Mouse (Mus musculus) liver, embryonic 13.5 days (tissue): ENCODE results near the gene Ugt1a2. TPM values are rescaled to one million over a fixed set of nuclear protein-coding genes. Genes with fewer than 3 reads are reported as not detected.

ENCODE experiments used
- ATAC-seq: fragments of 200-750 bp; cut with Nextera tagmentation; 2 replicates; pipeline ENCODE4 v1.8.0; 2017; ENCODE audit warnings: low read depth, mild to moderate bottlenecking, moderate number of reproducible peaks, moderate library complexity
- DNase-seq: peaks from one replicate; pipeline ENCODE4 v3.0.0; 2022
- H3K27ac ChIP-seq: fragments of 300-500 bp; sonication (generic); 2 replicates; pipeline ENCODE4 v1.5.1; 2015; ENCODE audit warnings: moderate library complexity, mild to moderate bottlenecking, inconsistent platforms
- H3K27me3 ChIP-seq: fragments of 300-500 bp; sonication (generic); 2 replicates; pipeline ENCODE4 v1.6.1; 2015; ENCODE audit warnings: mild to moderate bottlenecking, inconsistent platforms
- H3K36me3 ChIP-seq: fragments of 300-500 bp; sonication (generic); 2 replicates; pipeline ENCODE4 v1.6.1; 2015; ENCODE audit warnings: mild to moderate bottlenecking, inconsistent platforms
- H3K4me1 ChIP-seq: fragments of 300-500 bp; sonication (generic); replicated peaks from 2 replicates; pipeline ENCODE4 v1.6.1; 2015; ENCODE audit warnings: inconsistent platforms
- H3K4me2 ChIP-seq: fragments of 300-500 bp; sonication (generic); 2 replicates; pipeline ENCODE4 v1.6.1; 2015; ENCODE audit warnings: inconsistent platforms, mild to moderate bottlenecking, moderate library complexity
- H3K4me3 ChIP-seq: fragments of 300-500 bp; sonication (generic); replicated peaks from 2 replicates; pipeline ENCODE4 v1.5.1; 2015; ENCODE audit warnings: mild to moderate bottlenecking, inconsistent platforms
- H3K9ac ChIP-seq: fragments of 300-500 bp; sonication (generic); 2 replicates; pipeline ENCODE4 v1.6.1; 2015; ENCODE audit warnings: mild to moderate bottlenecking, inconsistent platforms
- H3K9me3 ChIP-seq: fragments of 300-500 bp; sonication (generic); replicated peaks from 2 replicates; pipeline ENCODE4 v1.6.1; 2016; ENCODE audit warnings: inconsistent platforms
- WGBS: fragments of 180-500 bp; shearing (Covaris S2); methylation state at CpG from one replicate; pipeline ENCODE4 v1.1.7; 2015; ENCODE audit not compliant: insufficient replicate concordance; 5-methylcytosine and 5-hydroxymethylcytosine counted together
- polyA plus RNA-seq: library from polyadenylated mRNA; unstranded; fragments of >200 nt; fragmentation: Nextera tagmentation; extraction: Ambion mirVana; gene quantifications from 2 replicates; pipeline ENCODE4 v1.2.1, GENCODE M21; 2015

The Ugt1a2 gene
- polyA plus RNA-seq, 1 experiment from 2014 or later: not detected

DNA sequence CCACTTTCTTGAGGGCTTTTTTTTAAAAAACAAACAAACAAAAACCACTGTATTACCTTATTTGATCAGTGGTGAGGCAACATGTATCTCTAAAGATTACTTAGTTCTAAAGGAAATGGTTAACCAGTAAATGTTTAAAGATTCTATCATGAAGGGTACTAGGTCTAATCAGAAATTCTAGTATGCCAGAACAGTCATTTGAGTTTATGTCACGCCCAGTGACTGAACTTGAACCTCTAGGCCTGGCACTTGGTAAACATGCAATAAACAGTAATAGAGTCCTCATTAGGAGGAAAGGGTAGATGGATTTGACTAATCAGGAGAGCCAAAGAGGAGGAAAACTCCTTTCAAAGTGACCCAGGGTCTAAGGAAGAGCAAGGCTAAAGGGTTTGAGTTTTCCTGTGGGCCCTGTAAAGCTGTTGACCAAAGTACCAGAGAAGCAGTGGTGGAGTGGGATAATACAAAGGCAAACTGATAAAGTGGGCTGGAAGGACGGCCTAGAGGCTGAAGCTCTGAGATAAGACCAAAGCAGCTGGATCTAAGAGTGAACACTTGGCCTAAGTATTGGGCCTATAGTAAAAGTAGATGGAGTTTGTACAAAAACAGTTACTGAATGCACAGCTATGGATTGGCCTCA lies 6.6 kb downstream of the Ugt1a2 start:
- Histone ChIP-seq H3K27ac (peak overlapping the region; percentile 95), H3K9me3 (peaks cover 7% of the 10 kb centered on the region), H3K4me1 (peaks cover 47% of the 10 kb centered on the region), H3K9ac (peak overlapping the region; percentile 57; the same call in 1 of the 2 replicates), H3K4me3 (no peak overlapping the region), H3K4me2 (peak overlapping the region; percentile 51), H3K36me3 (0 out of 2 replicates have a peak, but pooled peaks cover 3% of the 10 kb centered on the region), H3K27me3 (0 out of 2 replicates have a peak, but pooled peaks cover 2% of the 10 kb centered on the region)
- DNase-seq: peak; percentile 76
- WGBS: 18% methylated on average over 2 of the region's 2 CpGs
- peak; percentile 90 for ATAC-seq

GRCm38 (mm10) chr1:88211812-88212211 lies 11.4 kb downstream of the Ugt1a2 start, which contains the start of gene Ugt1a1:
Gene Ugt1a1, plus strand, starts transcription at chr1:88211959.
- H3K9me3 ChIP-seq: peaks cover 43% of the 10 kb centered on the region
- H3K4me3 ChIP-seq: no peak within 1 kb of the TSS
- DNase-seq (no peak), ATAC-seq (no peak)
- H3K27ac ChIP-seq: no peak within 1 kb of the TSS
- peaks cover 20% of the 10 kb centered on the region for H3K4me1 ChIP-seq
- WGBS: 56% methylated on average over 8 of the region's 8 CpGs
- no peaks in the 10 kb centered on the region for H3K27me3 ChIP-seq
- no peaks in the 10 kb centered on the region for H3K36me3 ChIP-seq
- H3K4me2 ChIP-seq: no peak within 1 kb of the TSS
- no peak within 1 kb of the TSS for H3K9ac ChIP-seq

GRCm38 (mm10) chr1:88212341-88213045 lies 12.1 kb downstream of the Ugt1a2 start:
- ATAC-seq: no peak
- H3K9me3 ChIP-seq: peaks cover 50% of the 10 kb centered on the region
- WGBS: 48% methylated on average over 8 of the region's 8 CpGs
- peaks cover 14% of the 10 kb centered on the region for H3K4me1 ChIP-seq
- no peak for DNase-seq
- H3K4me2 ChIP-seq: no peak overlapping the region
- H3K27ac ChIP-seq: no peak overlapping the region
- H3K9ac ChIP-seq: no peak overlapping the region
- no peaks in the 10 kb centered on the region for H3K36me3 ChIP-seq
- no peak overlapping the region for H3K4me3 ChIP-seq
- H3K27me3 ChIP-seq: no peaks in the 10 kb centered on the region

GRCm38 (mm10) chr1:88213061-88213460 lies 12.7 kb downstream of the Ugt1a2 start:
- no peak for ATAC-seq
- no peak overlapping the region for H3K9ac ChIP-seq
- H3K27me3 ChIP-seq: no peaks in the 10 kb centered on the region
- no peak overlapping the region for H3K4me2 ChIP-seq
- no peak overlapping the region for H3K4me3 ChIP-seq
- H3K27ac ChIP-seq: no peak overlapping the region
- no peaks in the 10 kb centered on the region for H3K36me3 ChIP-seq
- WGBS: 45% methylated on average over 1 of the region's 1 CpGs
- H3K9me3 ChIP-seq: peaks cover 52% of the 10 kb centered on the region
- peaks cover 8% of the 10 kb centered on the region for H3K4me1 ChIP-seq
- DNase-seq: no peak

GRCm38 (mm10) chr1:88213766-88214461 lies 13.5 kb downstream of the Ugt1a2 start:
- WGBS: 60% methylated on average over 2 of the region's 2 CpGs
- no peak overlapping the region for H3K4me2 ChIP-seq
- no peaks in the 10 kb centered on the region for H3K27me3 ChIP-seq
- ATAC-seq: 0 out of 2 replicates have a peak, but pooled peaks have one; percentile 22
- no peak for DNase-seq
- H3K36me3 ChIP-seq: no peaks in the 10 kb centered on the region
- no peaks in the 10 kb centered on the region for H3K4me1 ChIP-seq
- no peak overlapping the region for H3K27ac ChIP-seq
- no peak overlapping the region for H3K9ac ChIP-seq
- H3K4me3 ChIP-seq: no peak overlapping the region
- peaks cover 52% of the 10 kb centered on the region for H3K9me3 ChIP-seq

DNA sequence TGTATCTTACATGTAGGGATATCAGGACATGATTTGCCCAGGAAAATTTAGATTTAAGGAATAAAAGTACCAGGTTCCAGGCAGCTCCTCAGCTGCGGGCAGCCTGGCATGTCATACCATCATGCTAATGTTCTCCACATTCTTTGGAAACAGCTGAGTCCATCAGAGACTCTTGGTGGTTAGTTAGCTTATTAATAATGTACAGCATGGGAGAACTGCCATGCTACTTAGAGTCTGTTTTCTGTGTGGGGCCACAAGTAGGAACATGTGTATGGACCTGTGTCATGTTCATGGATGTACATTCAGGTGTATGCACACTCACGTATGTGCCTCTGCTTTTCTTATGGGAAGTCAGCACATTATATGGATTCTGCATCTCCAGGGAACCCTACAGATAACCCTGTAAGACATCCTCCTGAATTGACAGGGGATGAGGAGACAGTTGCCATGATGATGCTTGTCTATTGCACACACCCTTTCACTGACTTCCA lies 14.1 kb downstream of the Ugt1a2 start:
- Histone ChIP-seq H3K4me1 (no peaks in the 10 kb centered on the region), H3K27ac (no peak overlapping the region), H3K4me2 (no peak overlapping the region), H3K9me3 (peaks cover 52% of the 10 kb centered on the region), H3K27me3 (no peaks in the 10 kb centered on the region), H3K36me3 (no peaks in the 10 kb centered on the region), H3K4me3 (no peak overlapping the region), H3K9ac (no peak overlapping the region)
- DNase-seq (no peak), ATAC-seq (no peak)
- WGBS: 57% methylated on average over 2 of the region's 2 CpGs

DNA sequence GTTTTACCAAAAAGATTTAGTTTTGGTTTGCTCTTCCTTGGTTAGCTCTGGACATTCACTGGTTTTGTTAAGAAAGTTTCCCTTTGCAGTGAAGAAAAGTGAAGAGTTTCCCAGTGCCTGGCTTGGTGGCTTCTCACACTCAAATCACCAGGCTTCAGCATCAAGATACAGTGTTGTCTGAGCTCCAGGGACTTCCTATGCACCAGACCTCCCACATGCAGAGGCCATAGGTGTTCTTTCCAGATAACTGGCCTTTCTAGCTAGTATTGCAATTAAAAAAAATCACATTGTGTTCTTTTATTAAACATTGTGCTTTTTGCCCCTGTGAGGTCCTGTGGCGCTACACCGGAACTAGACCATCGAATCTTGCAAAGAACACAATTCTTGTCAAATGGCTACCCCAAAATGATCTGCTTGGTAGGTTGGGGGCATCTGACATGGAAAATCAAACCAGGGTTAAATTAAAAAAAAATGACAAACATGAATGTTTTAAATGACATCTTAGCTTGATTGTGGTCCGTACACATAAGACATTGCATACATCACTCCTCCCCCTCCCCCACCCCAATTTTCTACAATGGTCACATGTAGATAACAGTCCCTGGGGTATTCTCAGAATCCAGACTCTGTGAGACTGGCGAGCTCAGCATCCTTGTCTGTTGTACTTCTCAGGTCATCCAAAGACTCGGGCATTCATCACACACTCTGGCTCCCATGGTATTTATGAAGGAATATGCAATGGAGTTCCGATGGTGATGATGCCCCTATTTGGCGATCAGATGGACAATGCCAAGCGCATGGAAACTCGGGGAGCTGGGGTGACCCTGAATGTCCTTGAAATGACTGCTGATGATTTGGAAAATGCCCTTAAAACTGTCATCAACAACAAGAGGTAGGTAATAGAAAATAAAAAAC lies 15.3 kb downstream of the Ugt1a2 start:
- Histone ChIP-seq H3K4me2 (no peak overlapping the region), H3K36me3 (no peaks in the 10 kb centered on the region), H3K9me3 (peaks cover 52% of the 10 kb centered on the region), H3K4me1 (no peaks in the 10 kb centered on the region), H3K4me3 (no peak overlapping the region), H3K27me3 (no peaks in the 10 kb centered on the region), H3K27ac (no peak overlapping the region), H3K9ac (no peak overlapping the region)
- ATAC-seq: no peak
- WGBS: 54% methylated on average over 10 of the region's 10 CpGs
- no peak for DNase-seq

DNA sequence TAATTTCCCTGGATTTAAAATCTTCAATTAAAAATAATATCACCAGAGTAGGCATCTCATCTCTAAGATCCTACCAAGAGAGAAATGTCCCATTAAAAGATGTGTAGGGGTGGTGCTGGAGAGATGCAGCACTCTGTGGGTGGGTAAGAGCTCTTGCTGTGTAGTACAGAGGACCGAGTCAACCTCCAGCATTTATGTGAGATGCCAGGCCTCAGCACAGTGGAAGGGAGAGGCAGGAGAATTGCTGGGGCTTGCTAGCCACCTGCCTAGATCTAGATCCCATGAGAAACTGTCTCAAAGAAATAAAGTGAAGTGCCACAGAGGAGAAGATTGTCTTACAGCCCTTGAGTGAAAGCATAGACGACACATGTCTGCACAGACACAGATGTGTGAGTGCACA lies 16.1 kb downstream of the Ugt1a2 start:
- Histone ChIP-seq H3K27ac (no peak overlapping the region), H3K27me3 (no peaks in the 10 kb centered on the region), H3K4me2 (no peak overlapping the region), H3K4me3 (no peak overlapping the region), H3K9me3 (peaks cover 49% of the 10 kb centered on the region), H3K36me3 (no peaks in the 10 kb centered on the region), H3K9ac (no peak overlapping the region), H3K4me1 (no peaks in the 10 kb centered on the region)
- DNase-seq (no peak), ATAC-seq (no peak; the same call in 1 of the 2 replicates)
- 49% methylated on average over 2 of the region's 2 CpGs for WGBS

DNA sequence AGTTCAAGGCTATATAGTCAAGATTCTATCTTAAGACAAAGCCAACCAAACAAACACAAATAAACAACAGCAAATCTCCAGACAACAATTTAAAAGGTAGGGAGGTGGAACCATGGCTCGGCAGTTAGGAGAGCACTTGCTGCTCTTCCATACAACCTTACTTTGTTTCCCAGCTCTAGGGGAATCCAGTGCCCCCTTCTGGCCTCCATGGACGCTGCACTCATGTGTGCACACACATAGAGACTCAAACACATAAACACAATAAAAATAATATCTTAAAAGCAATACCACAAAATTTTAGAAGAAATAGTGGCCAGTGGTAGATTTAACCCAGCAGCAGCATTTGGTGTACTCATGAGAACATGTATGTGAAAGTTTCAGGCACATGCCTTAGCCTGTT lies 16.7 kb downstream of the Ugt1a2 start:
- no peak for DNase-seq
- no peaks in the 10 kb centered on the region for H3K36me3 ChIP-seq
- ATAC-seq: no peak
- H3K9me3 ChIP-seq: peaks cover 43% of the 10 kb centered on the region
- no peaks in the 10 kb centered on the region for H3K27me3 ChIP-seq
- 45% methylated on average over 2 of the region's 2 CpGs for WGBS
- no peak overlapping the region for H3K4me3 ChIP-seq
- H3K27ac ChIP-seq: no peak overlapping the region
- no peak overlapping the region for H3K4me2 ChIP-seq
- H3K4me1 ChIP-seq: no peaks in the 10 kb centered on the region
- no peak overlapping the region for H3K9ac ChIP-seq

GRCm38 (mm10) chr1:88217576-88217975 lies 17.2 kb downstream of the Ugt1a2 start:
- 28% methylated on average over 3 of the region's 3 CpGs for WGBS
- H3K36me3 ChIP-seq: no peaks in the 10 kb centered on the region
- ATAC-seq: no peak
- no peak overlapping the region for H3K4me2 ChIP-seq
- H3K4me3 ChIP-seq: no peak overlapping the region
- no peaks in the 10 kb centered on the region for H3K27me3 ChIP-seq
- H3K27ac ChIP-seq: no peak overlapping the region
- no peaks in the 10 kb centered on the region for H3K4me1 ChIP-seq
- H3K9ac ChIP-seq: no peak overlapping the region
- H3K9me3 ChIP-seq: peaks cover 39% of the 10 kb centered on the region
- no peak for DNase-seq
